Mouse (Mus musculus) layer of hippocampus, postnatal 14 days (tissue): ENCODE data around the gene Pex5l. TPM values are rescaled to one million over a fixed set of nuclear protein-coding genes. Genes with fewer than 3 reads are reported as not detected.

ENCODE experiments used
- DNase-seq, 2 experiments: peaks; one replicate each; pipeline ENCODE4 v3.0.0; 2021 to 2022; ENCODE audit warnings: low spot score in 2 of 2, mixed read lengths in 1 of 2
- long read RNA-seq, 2 experiments: library from polyadenylated mRNA; stranded (forward); transcript quantifications; one replicate each; pipeline ENCODE4 v2.0.0; 2021
- total RNA-seq, 2 experiments: library from RNA; stranded (reverse); gene quantifications; 2 replicates each; pipeline ENCODE4 v1.2.3; 2021

Gene Pex5l
- total RNA-seq, result 100 to 1,000 TPM; 177 to 230 TPM
- long read RNA-seq, experiment 1, partial matches to known transcripts, result 3 of 14 reads
- long read RNA-seq, experiment 1, other reads (novel, unspliced or antisense), result 11 of 14 reads
- long read RNA-seq, experiment 2, partial matches to known transcripts, result 4 of 20 reads
- long read RNA-seq, experiment 2, other reads (novel, unspliced or antisense), result 14 of 20 reads

DNA sequence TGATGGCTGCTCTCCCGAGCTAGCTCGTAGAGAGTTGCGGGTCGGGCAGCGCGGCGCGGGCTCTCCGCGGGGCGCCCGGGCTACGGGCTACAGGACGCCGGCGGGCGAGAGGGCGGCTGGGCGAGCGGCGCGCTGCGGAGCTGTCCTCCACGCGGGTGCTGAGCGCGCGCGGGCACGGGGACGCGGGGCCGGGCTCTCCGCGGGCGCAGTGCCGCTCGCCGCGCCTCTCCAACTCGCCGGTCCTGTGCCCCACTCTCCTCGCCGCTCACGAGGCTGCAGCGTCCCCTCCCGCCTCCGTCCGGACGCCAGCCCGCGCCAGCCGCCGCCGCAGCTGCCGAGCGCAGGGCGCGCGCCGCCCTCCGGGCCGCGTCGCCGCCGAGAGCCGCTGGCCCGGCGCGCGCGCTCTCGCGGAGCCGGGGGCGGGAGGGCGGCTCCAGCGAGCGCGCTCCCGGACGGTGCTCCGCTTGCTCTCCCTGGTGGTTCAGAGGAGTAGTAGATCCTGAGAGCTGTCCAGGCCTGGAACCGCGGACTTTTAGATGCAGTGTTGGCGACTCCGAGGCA is at the start of gene Pex5l:
TSS of gene Pex5l (minus strand) at position 347 of the 561 bp plus-strand sequence.
- peak; percentile 59 to 62 for DNase-seq

DNA sequence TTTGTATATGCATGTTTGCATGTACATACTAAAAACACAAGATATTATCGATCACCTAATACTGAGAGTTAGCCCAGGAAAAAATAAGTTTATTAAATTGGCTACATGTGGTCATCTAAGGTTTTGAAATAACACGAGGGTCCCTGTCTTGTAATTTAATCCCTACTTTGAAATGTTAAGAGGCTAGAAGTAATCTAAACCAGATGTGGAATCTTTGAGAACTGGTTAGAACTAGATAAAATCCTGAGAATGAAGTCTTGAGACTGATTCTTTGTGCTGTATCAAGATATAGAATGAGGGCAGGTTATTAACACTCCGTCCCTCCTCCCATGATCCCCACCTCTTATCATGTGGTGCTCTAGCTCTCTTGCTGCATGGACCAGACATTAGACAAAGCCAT is 22.1 kb upstream of the Pex5l start:
- no peak for DNase-seq

DNA sequence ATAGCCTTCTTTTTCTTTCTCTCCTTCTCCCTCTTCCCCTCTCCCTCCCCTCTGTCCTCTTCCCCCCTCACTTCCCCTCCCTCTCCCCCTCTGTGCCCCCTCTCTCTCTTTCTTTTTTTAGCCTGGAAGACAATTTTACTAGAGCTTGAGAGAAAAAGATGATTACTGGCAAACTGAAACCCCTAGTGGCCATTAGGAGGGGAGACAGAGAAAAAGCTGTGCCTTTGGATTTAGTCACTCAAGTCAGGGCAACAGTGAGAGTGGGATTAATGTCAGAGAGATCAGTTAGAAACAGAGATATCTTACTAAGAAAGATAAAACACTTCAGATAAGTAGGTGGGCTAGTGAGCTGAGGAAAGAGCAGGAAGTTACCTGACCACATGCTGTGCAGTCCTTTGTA is 20.8 kb upstream of the Pex5l start:
- no peak for DNase-seq

DNA sequence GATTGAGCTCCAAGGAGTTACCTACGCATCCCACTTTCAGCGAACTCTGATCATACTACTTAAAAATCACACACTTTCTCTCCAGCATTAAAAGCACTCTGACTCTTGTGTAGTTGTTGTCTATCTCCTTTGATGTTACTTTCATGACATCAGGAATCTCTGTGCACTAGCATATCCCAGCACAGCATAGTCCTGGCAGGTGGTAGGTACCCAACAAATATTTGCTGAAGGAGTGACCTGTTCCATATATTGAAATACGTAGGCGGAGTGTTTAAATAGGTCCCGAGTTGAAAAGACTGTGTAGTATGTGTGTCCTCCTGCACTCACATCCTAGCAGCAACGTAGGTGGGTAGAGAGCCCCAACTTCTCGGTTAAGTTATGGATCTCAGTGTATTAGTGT is 545 bp upstream of the Pex5l start:
- DNase-seq, result no peak

DNA sequence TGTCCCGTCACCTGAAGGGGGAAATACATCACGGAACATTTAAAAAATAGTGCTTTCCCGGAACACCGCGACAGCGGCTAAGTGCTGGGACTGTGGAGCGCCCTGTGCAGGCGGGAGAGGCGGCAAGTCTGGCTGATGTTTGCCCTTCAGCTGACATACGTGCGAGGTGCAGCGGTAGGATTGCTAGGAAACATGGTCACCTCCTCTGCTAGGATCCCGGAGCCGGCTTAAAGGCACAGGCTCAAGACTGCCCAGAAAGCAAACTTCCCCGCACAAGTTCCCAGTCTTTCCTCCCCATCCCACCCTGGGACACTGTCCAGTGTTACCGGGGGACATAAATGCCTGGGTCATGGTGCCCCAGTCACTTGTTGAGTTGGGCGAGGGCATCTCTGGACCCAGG is 649 bp downstream of the Pex5l start:
- no peak for DNase-seq

DNA sequence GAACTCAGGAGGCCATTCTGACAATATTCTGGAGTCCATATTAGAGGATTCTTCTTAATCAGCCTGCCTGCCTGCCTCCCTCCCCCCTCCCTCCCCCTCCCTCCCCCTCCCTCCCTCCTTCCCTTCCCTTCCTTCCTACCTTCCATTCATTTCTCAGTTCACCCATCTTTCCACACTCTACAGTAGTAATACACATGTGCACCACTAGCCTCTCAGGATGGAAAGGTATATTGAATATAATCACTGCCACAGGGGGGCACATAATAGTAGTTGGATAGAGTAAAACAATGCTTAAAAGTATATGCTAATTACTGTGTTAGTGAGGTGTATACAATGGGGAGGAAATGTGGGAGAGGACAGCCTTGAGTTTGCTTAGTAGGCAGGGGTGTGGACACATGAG is 13.1 kb downstream of the Pex5l start:
- DNase-seq, result no peak

DNA sequence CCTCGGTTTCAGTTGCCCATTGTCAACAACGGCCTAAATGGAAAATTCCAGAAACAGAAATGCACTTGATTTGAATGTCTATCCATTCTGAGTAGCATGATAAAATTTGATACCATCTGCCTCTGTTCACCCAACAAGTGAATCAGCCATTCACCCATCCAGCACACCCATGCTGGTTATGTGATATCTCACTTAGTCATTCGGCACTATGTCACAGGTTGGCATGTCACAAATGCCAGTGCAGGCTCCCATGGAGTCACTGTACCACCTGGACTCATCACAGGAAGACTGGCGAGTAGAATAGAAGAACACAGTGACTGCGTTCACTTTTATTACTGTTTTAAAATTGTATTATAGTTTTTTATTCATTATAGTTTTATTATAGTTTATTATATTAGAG is 18.3 kb downstream of the Pex5l start:
- DNase-seq, result no peak

DNA sequence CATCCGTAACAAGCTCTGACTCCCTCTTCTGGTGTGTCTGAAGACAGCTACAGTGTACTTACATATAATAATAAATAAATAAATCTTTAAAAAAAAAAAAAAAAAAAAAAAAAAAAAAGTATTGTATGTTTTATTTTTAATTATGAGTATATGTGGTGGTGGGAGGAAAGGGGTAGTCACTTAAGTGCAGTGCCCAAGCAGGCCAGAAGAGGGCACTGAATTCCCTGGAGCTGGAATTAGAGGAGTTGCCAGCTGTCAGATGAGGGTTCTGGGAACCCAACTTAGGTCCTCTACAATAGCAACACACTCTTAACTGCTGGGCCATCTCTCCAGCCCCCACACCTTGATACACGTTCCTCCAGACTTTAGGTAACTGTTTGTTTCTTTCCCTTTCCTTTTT is 37.3 kb downstream of the Pex5l start:
- no peak for DNase-seq

DNA sequence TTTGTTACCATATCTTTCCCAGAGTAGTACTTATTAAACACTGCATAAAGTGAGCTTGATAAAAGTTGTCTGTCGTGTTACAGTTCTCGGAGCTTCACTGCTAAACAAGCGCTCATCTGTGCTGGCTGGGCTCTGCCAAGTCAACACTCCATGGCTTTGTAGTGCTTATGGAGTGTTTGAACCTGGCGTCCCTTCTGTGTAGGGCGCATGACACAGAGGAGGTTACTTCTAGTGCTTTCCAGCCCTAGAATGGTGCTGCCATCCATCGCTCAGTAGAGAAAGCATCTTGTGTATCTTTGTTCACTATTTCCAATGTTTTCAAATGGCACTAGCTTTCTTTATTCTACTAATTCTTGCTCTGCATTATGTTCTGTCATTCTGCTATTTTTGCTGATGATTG is 39.5 kb downstream of the Pex5l start:
- DNase-seq, result no peak

DNA sequence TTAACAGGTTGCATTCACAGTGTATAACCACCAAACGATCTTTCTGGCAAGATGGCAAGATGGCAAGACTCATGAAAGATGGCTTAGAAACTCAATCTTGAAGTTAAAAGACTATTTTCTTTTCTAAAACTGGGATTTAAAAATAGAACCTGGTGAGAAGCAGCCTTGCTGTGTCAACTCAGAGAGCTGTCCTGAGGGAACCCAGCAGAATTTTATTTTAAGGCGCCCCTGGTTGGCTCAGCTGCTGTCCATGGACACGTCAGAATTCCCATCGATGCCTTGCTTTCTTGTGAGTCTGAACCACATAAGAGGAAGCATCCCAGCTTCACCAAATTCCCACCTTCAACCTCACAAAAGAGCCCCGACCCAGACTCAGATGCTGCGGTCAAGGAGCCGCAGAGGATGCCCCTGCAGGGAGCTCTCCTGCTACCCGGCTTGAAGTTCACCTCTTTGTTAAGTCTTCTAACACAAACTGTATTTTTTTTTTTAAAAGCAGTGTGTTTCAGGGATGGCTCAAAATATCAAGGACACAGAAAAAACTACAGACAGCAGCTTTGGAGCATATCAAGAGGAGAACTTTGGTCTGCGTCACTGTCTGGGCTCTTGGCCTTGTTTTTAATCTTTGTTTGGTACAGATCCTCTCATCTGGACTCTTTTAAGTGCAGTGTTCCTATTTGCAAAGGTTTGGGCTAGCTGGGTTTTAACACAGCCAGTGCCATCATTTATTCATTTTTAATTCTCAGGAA is 44.3 kb downstream of the Pex5l start:
- DNase-seq, result no peak

DNA sequence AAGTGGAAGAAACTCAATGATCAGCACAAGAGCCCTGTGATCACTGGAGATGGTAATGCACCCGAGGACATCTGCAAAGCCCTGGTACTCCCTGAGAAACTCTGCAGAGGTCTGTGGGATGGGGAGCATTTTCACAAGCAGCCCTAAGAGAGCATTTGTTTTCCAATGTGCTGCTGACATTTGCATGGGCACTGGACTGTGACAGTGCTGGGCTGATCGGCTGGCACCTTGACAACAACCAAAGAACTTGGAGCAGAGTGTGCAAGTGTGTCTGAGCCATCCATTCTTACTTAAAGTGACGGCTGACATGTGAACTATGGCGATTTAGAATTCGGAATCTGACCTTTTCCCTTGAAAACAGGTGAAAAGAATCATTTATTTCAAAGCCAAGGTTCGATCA is 49.4 kb downstream of the Pex5l start:
- no peak for DNase-seq

DNA sequence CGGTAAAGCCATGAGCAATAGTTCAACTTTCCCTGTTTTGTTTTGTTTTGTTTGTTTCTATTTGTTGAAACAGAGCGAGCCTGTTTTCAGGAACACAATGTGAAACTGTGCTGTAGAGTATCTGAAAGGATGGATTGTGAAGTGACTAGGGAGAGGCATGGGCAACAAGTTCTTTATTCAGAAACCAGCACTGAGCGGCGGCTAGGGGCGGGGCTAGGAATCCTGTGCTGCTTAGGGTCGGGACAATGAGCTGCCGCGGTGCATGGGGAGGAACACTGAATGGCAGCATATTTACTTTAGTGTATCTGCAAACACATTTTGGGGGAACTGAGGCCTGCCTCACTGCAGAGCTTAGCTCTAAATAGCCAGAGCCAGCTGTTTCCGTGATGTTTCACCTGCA is 53.0 kb downstream of the Pex5l start:
- no peak for DNase-seq

DNA sequence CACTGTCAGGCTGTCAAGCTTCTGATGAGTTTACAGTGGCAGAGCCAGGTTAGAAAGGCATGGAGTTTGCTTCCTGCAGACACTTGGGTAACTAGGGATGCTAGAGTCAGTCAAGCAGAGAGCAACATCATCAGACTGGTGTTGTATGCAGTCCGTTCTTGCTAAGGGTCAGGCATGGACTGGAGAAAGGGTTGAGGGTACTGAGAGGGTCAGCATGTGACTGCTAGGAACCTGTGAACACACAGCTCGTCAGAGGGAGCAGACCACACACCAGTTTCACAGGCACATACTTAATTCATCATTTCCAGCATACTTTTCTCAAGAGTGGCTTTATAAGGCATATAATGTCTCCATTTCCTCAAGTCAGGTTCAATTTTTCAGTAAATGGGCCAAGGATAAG is 53.6 kb downstream of the Pex5l start:
- DNase-seq, result no peak

DNA sequence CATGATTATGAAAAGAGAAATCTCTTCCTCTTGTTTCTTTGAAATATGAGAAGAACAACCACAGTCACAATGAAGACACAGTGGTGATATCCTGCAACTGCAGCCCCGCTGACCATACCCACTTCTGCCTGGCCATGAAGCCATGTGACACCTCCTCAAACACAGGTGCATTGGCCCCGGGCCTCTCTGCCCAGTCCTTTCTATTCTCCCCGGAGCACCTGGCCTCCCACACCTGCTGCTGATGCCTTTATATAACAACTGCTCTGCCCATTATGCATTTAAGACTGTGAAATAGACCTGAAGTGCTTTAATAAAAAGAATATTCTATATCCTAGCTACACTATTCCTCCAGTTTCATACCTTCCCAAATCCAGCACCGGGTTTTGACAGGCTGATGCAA is 54.8 kb downstream of the Pex5l start:
- DNase-seq, result no peak

DNA sequence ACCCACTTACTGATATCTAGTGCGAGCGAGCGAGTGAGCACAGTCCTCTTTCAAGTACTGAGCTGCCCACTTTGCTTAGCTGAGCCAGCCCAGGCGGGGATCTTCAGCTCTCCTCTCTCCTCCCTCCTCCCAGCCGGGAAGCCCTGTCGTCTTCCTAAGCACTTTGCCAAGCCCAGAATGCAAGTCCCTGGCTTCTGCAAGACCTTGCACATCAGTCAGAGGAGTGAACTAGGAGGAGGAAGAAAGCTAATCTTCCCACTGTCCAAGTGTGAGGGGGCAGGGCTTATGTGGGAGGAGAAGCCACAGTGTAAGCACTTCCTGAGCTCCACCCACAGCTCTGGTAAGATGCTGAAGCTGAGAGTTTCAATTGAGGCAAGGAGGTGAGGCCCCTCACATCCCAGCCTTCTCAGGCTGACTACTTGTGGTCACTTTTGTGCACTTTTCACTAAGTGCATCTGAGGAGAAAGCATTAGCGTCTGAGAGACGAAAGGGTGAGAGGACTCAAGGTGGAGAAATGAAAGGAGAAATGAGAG is 60.2 kb downstream of the Pex5l start:
- no peak for DNase-seq

DNA sequence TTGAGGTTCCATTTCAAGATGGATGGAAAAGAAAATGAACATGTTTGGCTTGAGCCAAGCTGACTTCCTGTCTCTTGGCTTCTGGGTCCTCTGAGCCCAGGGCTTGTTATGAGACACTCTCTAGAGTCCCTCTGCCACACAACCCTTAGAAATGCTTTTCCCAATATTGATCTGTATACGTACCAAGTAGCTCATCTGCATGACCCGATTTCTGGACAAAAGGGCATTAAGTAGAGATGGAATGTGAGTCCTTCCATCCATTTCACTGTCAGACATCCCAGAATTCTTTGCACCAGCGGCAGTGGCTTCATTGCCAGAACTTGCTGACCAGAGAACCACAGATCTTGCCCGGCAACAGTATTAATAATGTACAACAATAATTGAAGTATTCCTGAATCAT is 61.3 kb downstream of the Pex5l start:
- DNase-seq, result no peak

DNA sequence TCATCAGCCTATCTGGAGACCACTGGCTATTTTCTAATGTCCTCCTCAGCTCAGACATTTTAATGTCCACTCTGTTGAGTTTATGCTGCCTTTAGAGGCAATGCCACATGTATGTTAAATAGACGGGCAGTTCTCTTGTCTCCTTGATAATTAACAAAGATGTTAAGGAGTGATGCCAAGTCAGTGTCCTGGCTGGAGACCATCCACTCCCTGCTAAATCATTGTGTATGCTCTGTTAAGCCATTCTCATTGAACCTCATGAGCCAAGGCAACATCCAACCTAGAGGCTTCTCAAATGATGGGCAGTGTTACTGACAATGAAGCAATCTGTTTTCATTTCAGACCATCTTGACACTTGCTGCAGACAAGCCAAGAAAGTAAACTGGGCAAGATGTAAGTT is 63.4 kb downstream of the Pex5l start:
- DNase-seq, result no peak

DNA sequence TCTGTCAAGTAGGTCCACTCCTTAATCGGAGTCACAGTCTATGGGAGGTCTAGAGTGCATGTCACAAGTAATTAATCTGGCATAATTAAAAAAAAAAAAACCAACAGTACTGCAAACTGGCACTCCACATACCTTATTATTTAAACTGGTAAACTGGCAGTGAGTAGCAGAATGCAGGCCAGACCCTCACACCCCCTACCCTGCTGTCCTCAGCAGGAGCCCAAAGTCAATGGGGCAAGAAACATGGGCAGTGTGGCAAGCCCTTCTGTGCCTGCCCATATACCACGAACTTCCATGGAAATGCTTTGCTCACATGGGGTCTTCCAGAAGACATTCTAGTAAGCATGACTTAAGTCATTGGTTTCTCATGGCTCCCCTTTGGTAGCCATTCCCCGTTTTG is 63.9 kb downstream of the Pex5l start:
- DNase-seq, result no peak

DNA sequence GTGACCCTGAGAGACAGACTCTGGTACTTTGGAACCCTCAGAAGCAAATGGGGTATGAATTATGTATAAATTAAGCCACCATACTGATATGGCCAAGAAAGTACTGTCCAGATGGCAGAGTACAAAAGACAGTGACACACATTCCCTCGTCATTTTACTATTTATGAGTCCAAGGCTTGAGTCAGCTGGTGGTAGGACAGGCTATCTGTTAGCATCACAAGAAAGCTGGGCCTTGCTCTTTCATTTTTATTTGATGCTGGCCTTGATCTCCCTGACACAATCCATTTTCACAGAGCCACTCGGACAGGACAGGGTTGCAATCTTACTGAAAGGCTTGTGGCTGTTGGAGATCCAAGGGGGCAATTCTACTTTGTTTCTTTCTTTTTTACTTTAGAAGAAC is 67.4 kb downstream of the Pex5l start:
- DNase-seq, result no peak

DNA sequence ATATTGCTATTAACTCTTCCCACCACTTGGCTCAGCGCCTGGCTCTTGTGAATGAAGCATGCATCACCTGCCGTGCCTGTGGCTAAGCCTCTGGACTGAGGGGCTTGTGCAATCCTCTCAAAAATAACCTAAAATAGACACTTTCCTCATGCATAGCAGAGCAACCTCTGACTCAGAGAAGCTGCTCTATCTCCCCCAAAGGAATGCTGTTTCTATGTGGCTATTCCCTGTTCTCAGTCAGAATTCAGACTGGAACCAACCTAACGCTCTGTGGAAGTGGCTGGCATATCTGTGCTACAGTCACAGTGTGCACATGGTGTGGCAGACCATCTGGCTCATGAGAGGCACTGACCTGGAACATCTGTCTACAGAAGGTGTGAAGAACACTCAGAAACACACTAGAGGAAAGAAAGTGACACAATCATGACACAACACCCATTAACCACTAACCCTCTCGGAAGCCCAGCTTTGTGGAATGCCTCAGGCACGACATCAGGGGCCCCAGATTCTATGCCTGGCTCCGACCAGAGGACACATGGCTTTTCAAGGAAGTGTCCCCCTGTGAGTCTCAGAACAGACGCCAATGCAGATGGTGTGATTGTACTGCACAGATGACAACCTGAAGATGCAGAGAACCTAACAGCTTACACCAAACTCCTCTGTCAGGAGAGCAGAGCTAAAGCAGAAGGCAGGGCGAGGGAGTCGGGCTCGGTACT is 68.6 kb downstream of the Pex5l start:
- no peak for DNase-seq

DNA sequence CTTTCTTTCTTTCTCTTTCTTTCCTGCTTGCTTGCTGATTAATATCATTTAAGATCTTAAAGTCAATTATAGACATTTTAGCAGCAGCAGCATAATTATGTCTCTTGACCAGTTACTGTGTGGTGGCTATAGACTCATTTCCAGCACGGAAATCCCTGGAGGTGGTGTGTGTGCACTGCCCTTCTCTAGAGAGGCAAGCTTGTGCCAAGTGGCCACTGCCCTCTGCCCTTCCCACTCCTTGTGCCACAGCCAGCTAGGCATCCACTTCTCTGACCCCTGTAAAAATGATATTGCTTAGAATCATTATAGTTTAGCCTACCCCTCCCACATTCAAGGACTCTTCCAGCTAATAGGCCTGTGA is 69.2 kb downstream of the Pex5l start:
- DNase-seq, result no peak

DNA sequence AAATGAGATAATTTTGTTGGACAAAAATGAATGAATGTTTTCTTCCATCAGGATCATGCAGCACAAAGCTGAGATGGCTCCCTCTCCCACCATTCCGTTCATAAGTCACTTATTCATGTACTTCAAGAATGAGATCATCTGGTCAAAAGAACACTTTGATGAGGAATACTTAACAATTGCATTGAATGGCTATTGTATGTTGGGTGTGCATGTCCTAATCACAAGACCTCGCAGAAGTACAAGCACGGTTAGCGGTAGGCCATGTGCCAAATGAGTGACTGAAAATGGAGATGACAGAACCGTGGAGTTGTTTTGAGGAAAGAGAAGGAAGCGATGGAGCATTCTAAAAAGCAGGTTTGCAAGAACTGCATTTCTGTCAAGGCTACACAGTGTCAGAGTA is 72.3 kb downstream of the Pex5l start:
- no peak for DNase-seq
